Mouse (Mus musculus) stomach, embryonic 14.5 days (tissue): ENCODE measurements around the gene Cabcoco1. TPM values are rescaled to one million over a fixed set of nuclear protein-coding genes. Genes with fewer than 3 reads are reported as not detected.

ENCODE experiments used
- polyA plus RNA-seq: library from polyadenylated mRNA; unstranded; fragments of >200 nt; fragmentation: Nextera tagmentation; extraction: Ambion mirVana; gene quantifications from 2 replicates; pipeline ENCODE4 v1.2.1, GENCODE M21; 2014

The Cabcoco1 gene
- polyA plus RNA-seq, 1 experiment from 2014 or later, result 2.0 TPM

Other genes starting within 250 kb of the Cabcoco1 start
- gene Tmem26, start 181.8 kb upstream of the Cabcoco1 start, polyA plus RNA-seq, result 19.1 and 21.5 TPM in 2 replicates